21 mouse cellular contexts compared by ENCODE assay signal in genomic region chr11:95378926-95379325, GRCm38 (mm10). TPM values are rescaled to one million over a fixed set of nuclear protein-coding genes. Genes with fewer than 3 reads are reported as not detected.
DNase-seq lines count a peak whose midpoint lies in the region; ATAC-seq lines count a peak whose summit lies in the region.
"Had no signal": no experiment of that assay in that cellular context is flagged by ENCODE, and none has a peak within 500 bp of the region (broad histone marks: within the 10 kb centered on the region; RNA-seq: fewer than 3 reads in every experiment).

No protein-coding gene starts in this region.

- no peaks in the 10 kb centered on the region for H3K9me3 ChIP-seq in heart, embryonic 12.5 days (replicated peaks)
- H3K9me3 ChIP-seq: embryonic facial prominence, embryonic 10.5 days; forebrain, embryonic 10.5 days; hindbrain, embryonic 15.5 days; liver, embryonic 13.5 days; neural tube, embryonic 15.5 days had no signal

- 35% methylated on average over 9 of the region's 9 CpGs for WGBS in heart, embryonic 12.5 days

- peaks cover 43% of the 10 kb centered on the region for H3K36me3 ChIP-seq in heart, embryonic 12.5 days
- H3K36me3 ChIP-seq: hindbrain, embryonic 15.5 days; neural tube, embryonic 15.5 days had no signal

- no peak overlapping the region for H3K4me3 ChIP-seq in heart, embryonic 12.5 days
- H3K4me3 ChIP-seq: embryonic facial prominence, embryonic 10.5 days; forebrain, embryonic 10.5 days; hindbrain, embryonic 15.5 days; liver, embryonic 13.5 days; neural tube, embryonic 15.5 days had no signal

- no peak overlapping the region for H3K9ac ChIP-seq in heart, embryonic 12.5 days
- H3K9ac ChIP-seq: hindbrain, embryonic 15.5 days; liver, embryonic 13.5 days; neural tube, embryonic 15.5 days had no signal

- no peak for DNase-seq in heart, postnatal 4 days
- peak; percentile 36 for DNase-seq in 3T3-L1 (ENCODE audit: low read depth, low spot score)
- DNase-seq in CD4-positive, CD25-positive, alpha-beta regulatory T cell, adult 2 months (ENCODE audit: low read depth, low spot score) = peak; percentile 52
- no peak for DNase-seq in ovary, postnatal 14 days (ENCODE audit: low spot score)
- DNase-seq in cerebellum, postnatal 36 days = no peak
- DNase-seq: adrenal gland, postnatal 25 days; cerebellum, adult 9-11 months; heart, postnatal 36 days; kidney, postnatal 25 days; liver, embryonic 13.5 days; lung, adult 2 months; lung, postnatal 4 days; thymus, adult 18-20 months had no signal

- no peak overlapping the region for H3K27ac ChIP-seq in heart, embryonic 12.5 days (ENCODE audit: poor library complexity, severe bottlenecking)
- H3K27ac ChIP-seq: embryonic facial prominence, embryonic 10.5 days; forebrain, embryonic 10.5 days; hindbrain, embryonic 15.5 days; neural tube, embryonic 15.5 days had no signal

- ATAC-seq in heart, embryonic 12.5 days (ENCODE audit: insufficient number of reproducible peaks, low FRiP score) = no peak
- ATAC-seq in inflammation-experienced regulatory T-cells, adult 6 months = peak; percentile 50
- ATAC-seq: forebrain, embryonic 16.5 days; intestine, embryonic 16.5 days had no signal

- 0 out of 2 replicates have a peak overlapping the region, but pooled peaks have one; percentile 4 for H3K4me2 ChIP-seq in heart, embryonic 12.5 days
- H3K4me2 ChIP-seq: hindbrain, embryonic 15.5 days; liver, embryonic 13.5 days; neural tube, embryonic 15.5 days had no signal

- H3K4me1 ChIP-seq in heart, embryonic 12.5 days (replicated peaks) = peaks cover 19% of the 10 kb centered on the region
- H3K4me1 ChIP-seq: embryonic facial prominence, embryonic 10.5 days; forebrain, embryonic 10.5 days; hindbrain, embryonic 15.5 days; neural tube, embryonic 15.5 days had no signal

- H3K27me3 ChIP-seq in heart, embryonic 12.5 days (replicated peaks) = no peaks in the 10 kb centered on the region
- H3K27me3 ChIP-seq: hindbrain, embryonic 15.5 days; liver, embryonic 13.5 days; neural tube, embryonic 15.5 days had no signal

RNA-seq across cellular contexts. Expression of gene Slc35b1, which starts 5.6 kb away (rescaled TPM):
- 86.0 and 86.5 TPM in 2 replicates for polyA plus RNA-seq in heart, embryonic 12.5 days (2016; fragmentation: Nextera tagmentation; extraction: Ambion mirVana)
- 10 to 100 TPM; 57.1 to 60.5 TPM for total RNA-seq in heart, postnatal 4 days (2021)
- 10 to 100 TPM; 63.5 to 83.2 (median 70.3) TPM for polyA plus RNA-seq in inflammation-experienced regulatory T-cells, adult 6 months (2017; shearing (Covaris generic))

RNA-seq across cellular contexts. Expression of gene Spop, which starts 35.0 kb away (rescaled TPM):
- polyA plus RNA-seq in heart, embryonic 12.5 days (2016; fragmentation: Nextera tagmentation; extraction: Ambion mirVana) = 115 and 119 TPM in 2 replicates
- total RNA-seq in heart, postnatal 4 days (2021) = 100 to 1,000 TPM; 111 to 133 TPM
- 100 to 1,000 TPM; 127 to 172 (median 157) TPM for polyA plus RNA-seq in inflammation-experienced regulatory T-cells, adult 6 months (2017; shearing (Covaris generic))

RNA-seq across cellular contexts. Expression of gene Fam117a, which starts 42.1 kb away (rescaled TPM):
- polyA plus RNA-seq in heart, embryonic 12.5 days (2016; fragmentation: Nextera tagmentation; extraction: Ambion mirVana) = 12.9 and 13.9 TPM in 2 replicates
- 10 to 100 TPM in 1 of 2 experiments, 1 to 10 TPM in 1; 8.4 to 11.5 TPM for total RNA-seq in heart, postnatal 4 days (2021)
- polyA plus RNA-seq in inflammation-experienced regulatory T-cells, adult 6 months (2017; shearing (Covaris generic)) = 10 to 100 TPM; 11.4 to 28.1 (median 26.5) TPM

Comparison
In these comparisons a context has a peak if more than half of its experiments do, and no peak if none do; other contexts are left out.
1. DNase-seq: peak in 3T3-L1 (single experiment) and CD4-positive, CD25-positive, alpha-beta regulatory T cell, adult 2 months (single experiment); none in heart, postnatal 4 days (single experiment), ovary, postnatal 14 days (single experiment) and cerebellum, postnatal 36 days (0 of 2).